Mouse (Mus musculus): ENCODE measurements around the gene Syk.

GRCm38 (mm10) chr13:52542036-52542526 lies 40.9 kb upstream of the Syk start:
- TF ChIP-seq ZNF384 (IDR thresholded peaks at IDR 0.05; ENCODE audit: low read depth, low read length) (no peak), CHD2 (IDR thresholded peaks at IDR 0.05; ENCODE audit: low read depth, low read length) (no peak), ZC3H11A (IDR thresholded peaks at IDR 0.05; ENCODE audit: borderline replicate concordance, low read depth, low read length) (no peak)
